Mouse (Mus musculus): ENCODE data around the gene Pdgfb. TPM values are rescaled to one million over a fixed set of nuclear protein-coding genes. Genes with fewer than 3 reads are reported as not detected.

The Pdgfb gene
- polyA plus RNA-seq, 1 experiment from 2014 or later = 2.5 TPM

DNA sequence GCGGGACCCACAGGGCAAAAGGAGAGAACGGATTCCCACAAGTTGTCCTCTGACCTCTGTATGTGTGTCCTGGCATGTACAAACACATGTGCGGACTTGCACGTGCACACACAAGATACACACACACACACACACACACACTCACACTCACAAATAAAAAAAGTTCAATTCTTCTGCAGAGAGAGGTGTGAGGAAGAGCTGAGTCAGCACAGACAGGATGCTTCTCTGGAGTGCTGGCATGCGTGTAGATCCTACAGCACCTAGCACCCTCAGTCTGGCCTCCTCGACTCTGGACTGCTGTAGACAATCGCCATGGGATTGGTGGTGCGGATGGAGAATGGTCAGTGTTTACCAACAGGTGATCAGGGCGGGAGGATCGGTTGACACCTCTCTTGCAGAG lies 29.5 kb upstream of the Pdgfb start:
- Histone ChIP-seq H3K36me3 (replicated peaks; ENCODE audit: control insufficient read depth, insufficient read depth, low read depth, low read length) (no peaks in the 10 kb centered on the region), H3K27me3 (ENCODE audit: control insufficient read depth, insufficient read depth, low read length) (no peaks in the 10 kb centered on the region), H3K9me3 (replicated peaks; ENCODE audit: control insufficient read depth, low read length) (no peaks in the 10 kb centered on the region), H3K9ac (replicated peaks; ENCODE audit: low read length) (no peak overlapping the region), H3K4me3 (ENCODE audit: low read depth, low read length) (no peak overlapping the region), H3K4me1 (ENCODE audit: control insufficient read depth, insufficient read depth, low read length) (no peaks in the 10 kb centered on the region), H3K27ac (replicated peaks; ENCODE audit: low read depth, low read length) (no peak overlapping the region), H3K4me2 (ENCODE audit: low read depth, low read length) (no peak overlapping the region)
- DNase-seq (ENCODE audit: low spot score) = no peak
- whole genome bisulfite sequencing = 87% methylated on average over 10 of the region's 10 CpGs
- no peak for ATAC-seq (replicated peaks; ENCODE audit: insufficient number of reproducible peaks, low FRiP score, low TSS enrichment, low read depth)

DNA sequence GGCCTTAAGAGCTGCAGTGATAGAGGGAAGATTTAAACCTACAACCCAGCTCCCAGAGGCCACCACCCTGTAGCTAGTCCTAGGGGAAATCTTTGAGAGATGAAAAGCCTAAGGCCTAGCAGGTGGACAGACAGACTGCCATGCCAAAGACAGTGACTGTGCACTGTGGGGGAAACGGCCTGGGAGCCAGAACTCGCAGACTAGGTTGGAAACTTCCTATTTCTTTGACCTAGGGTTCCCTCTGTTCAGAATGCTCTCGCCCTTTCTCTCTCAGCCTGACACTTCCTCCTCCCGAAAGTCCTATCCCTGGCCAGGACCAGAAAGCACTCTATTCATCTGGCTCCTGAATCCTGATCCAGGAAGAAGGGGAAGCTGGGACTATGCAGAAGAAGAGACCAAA lies 27.4 kb upstream of the Pdgfb start:
- Histone ChIP-seq H3K4me2 (ENCODE audit: low read depth, low read length) (no peak overlapping the region), H3K36me3 (replicated peaks; ENCODE audit: control insufficient read depth, insufficient read depth, low read depth, low read length) (no peaks in the 10 kb centered on the region), H3K9ac (replicated peaks; ENCODE audit: low read length) (no peak overlapping the region), H3K9me3 (replicated peaks; ENCODE audit: control insufficient read depth, low read length) (no peaks in the 10 kb centered on the region), H3K4me1 (ENCODE audit: control insufficient read depth, insufficient read depth, low read length) (no peaks in the 10 kb centered on the region), H3K4me3 (ENCODE audit: low read depth, low read length) (no peak overlapping the region), H3K27me3 (ENCODE audit: control insufficient read depth, insufficient read depth, low read length) (no peaks in the 10 kb centered on the region), H3K27ac (replicated peaks; ENCODE audit: low read depth, low read length) (no peak overlapping the region)
- ATAC-seq (replicated peaks; ENCODE audit: insufficient number of reproducible peaks, low FRiP score, low TSS enrichment, low read depth) (no peak), DNase-seq (ENCODE audit: low spot score) (no peak)
- 66% methylated on average over 4 of the region's 4 CpGs for WGBS

DNA sequence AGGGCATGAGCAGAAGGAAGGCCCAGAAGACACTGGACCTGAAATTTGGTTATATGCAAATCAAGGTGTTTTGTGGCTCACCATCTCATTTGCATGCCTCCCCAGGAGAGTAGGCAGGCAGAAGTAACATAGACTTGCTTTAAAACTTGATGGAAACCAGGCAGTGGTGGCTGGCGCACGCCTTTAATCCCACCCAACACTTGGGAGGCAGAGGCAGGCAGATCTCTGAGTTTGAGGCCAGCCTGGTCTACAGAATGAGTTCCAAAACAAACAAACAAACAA lies 23.3 kb upstream of the Pdgfb start:
- no peaks in the 10 kb centered on the region for H3K4me1 ChIP-seq (ENCODE audit: control insufficient read depth, insufficient read depth, low read length)
- H3K4me2 ChIP-seq (ENCODE audit: low read depth, low read length) = no peak overlapping the region

GRCm38 (mm10) chr15:80037255-80038109 lies 22.7 kb upstream of the Pdgfb start:
- Histone ChIP-seq H3K4me1 (ENCODE audit: control insufficient read depth, insufficient read depth, low read length) (no peaks in the 10 kb centered on the region), H3K27me3 (ENCODE audit: control insufficient read depth, insufficient read depth, low read length) (no peaks in the 10 kb centered on the region), H3K9ac (replicated peaks; ENCODE audit: low read length) (no peak overlapping the region), H3K9me3 (replicated peaks; ENCODE audit: control insufficient read depth, low read length) (no peaks in the 10 kb centered on the region), H3K4me3 (ENCODE audit: low read depth, low read length) (no peak overlapping the region), H3K36me3 (replicated peaks; ENCODE audit: control insufficient read depth, insufficient read depth, low read depth, low read length) (no peaks in the 10 kb centered on the region), H3K4me2 (ENCODE audit: low read depth, low read length) (no peak overlapping the region), H3K27ac (replicated peaks; ENCODE audit: low read depth, low read length) (no peak overlapping the region)
- 79% methylated on average over 11 of the region's 11 CpGs for WGBS
- DNase-seq (ENCODE audit: low spot score) (no peak), ATAC-seq (replicated peaks; ENCODE audit: insufficient number of reproducible peaks, low FRiP score, low TSS enrichment, low read depth) (no peak)

More for the DNA sequence above, 23.3 kb upstream of the Pdgfb start:
- Histone ChIP-seq H3K27ac (replicated peaks; ENCODE audit: low read depth, low read length) (no peak overlapping the region), H3K27me3 (ENCODE audit: control insufficient read depth, insufficient read depth, low read length) (no peaks in the 10 kb centered on the region), H3K9me3 (replicated peaks; ENCODE audit: control insufficient read depth, low read length) (no peaks in the 10 kb centered on the region), H3K4me3 (ENCODE audit: low read depth, low read length) (no peak overlapping the region), H3K36me3 (replicated peaks; ENCODE audit: control insufficient read depth, insufficient read depth, low read depth, low read length) (no peaks in the 10 kb centered on the region), H3K9ac (replicated peaks; ENCODE audit: low read length) (no peak overlapping the region)
- no peak for DNase-seq (ENCODE audit: low spot score)
- WGBS = 80% methylated on average over 2 of the region's 2 CpGs
- ATAC-seq (replicated peaks; ENCODE audit: insufficient number of reproducible peaks, low FRiP score, low TSS enrichment, low read depth) = no peak

DNA sequence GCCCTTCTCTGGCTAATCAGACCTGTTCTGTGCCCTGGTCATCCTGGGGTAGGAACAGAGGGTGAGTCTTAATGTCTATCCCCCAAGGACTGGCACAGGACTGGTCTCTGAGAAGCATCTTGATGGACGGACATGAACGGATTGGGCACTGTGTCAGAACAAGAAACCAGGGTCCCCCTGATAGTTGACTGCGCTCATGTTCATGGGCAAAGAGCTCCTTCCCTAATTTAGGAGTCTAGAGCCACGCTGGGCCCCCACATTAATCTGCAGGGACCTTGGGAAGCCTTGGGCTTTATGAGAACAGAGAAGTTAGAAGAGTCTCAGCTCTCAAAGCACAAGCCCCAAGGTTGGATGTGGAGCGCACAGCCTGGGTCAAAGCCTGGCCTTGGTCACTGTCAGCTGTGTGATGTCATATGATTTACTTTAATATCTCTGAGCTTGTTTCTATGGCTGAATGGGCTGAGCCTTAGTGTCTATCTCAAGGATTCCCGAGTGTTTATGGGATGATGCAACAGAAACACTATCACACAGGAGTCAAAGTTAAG lies 20.6 kb upstream of the Pdgfb start:
- no peak for DNase-seq (ENCODE audit: low spot score)
- no peak overlapping the region for H3K9ac ChIP-seq (replicated peaks; ENCODE audit: low read length)
- no peaks in the 10 kb centered on the region for H3K27me3 ChIP-seq (ENCODE audit: control insufficient read depth, insufficient read depth, low read length)
- no peak overlapping the region for H3K4me2 ChIP-seq (ENCODE audit: low read depth, low read length)
- no peak overlapping the region for H3K27ac ChIP-seq (replicated peaks; ENCODE audit: low read depth, low read length)
- no peaks in the 10 kb centered on the region for H3K9me3 ChIP-seq (replicated peaks; ENCODE audit: control insufficient read depth, low read length)
- no peaks in the 10 kb centered on the region for H3K4me1 ChIP-seq (ENCODE audit: control insufficient read depth, insufficient read depth, low read length)
- no peaks in the 10 kb centered on the region for H3K36me3 ChIP-seq (replicated peaks; ENCODE audit: control insufficient read depth, insufficient read depth, low read depth, low read length)
- 82% methylated on average over 6 of the region's 6 CpGs for WGBS
- H3K4me3 ChIP-seq (ENCODE audit: low read depth, low read length) = no peak overlapping the region
- ATAC-seq (replicated peaks; ENCODE audit: insufficient number of reproducible peaks, low FRiP score, low TSS enrichment, low read depth) = no peak

DNA sequence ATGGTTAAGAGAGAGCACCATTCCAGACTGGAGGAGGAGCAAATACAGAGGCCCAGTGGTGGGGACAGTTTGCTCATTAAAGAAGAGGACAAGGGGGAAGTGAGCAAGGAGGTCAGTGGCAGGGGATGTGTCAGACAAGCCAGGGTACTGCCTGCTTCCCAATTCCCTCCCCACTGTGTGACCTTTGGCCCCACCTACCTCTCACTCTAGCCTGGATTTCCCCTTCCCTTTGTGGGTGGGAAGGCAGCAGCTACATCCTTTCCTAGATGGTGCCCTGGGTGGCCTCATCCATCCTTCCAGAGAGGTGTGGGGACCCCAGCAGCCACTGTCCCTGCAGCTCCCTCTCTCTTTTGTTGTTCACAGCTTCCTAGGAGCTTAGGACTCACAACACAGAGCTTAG lies 20.1 kb upstream of the Pdgfb start:
- Histone ChIP-seq H3K36me3 (replicated peaks; ENCODE audit: control insufficient read depth, insufficient read depth, low read depth, low read length) (no peaks in the 10 kb centered on the region), H3K4me1 (ENCODE audit: control insufficient read depth, insufficient read depth, low read length) (no peaks in the 10 kb centered on the region), H3K27ac (replicated peaks; ENCODE audit: low read depth, low read length) (no peak overlapping the region), H3K9ac (replicated peaks; ENCODE audit: low read length) (no peak overlapping the region), H3K27me3 (ENCODE audit: control insufficient read depth, insufficient read depth, low read length) (no peaks in the 10 kb centered on the region), H3K4me3 (ENCODE audit: low read depth, low read length) (no peak overlapping the region), H3K4me2 (ENCODE audit: low read depth, low read length) (no peak overlapping the region), H3K9me3 (replicated peaks; ENCODE audit: control insufficient read depth, low read length) (no peaks in the 10 kb centered on the region)
- DNase-seq (ENCODE audit: low spot score) (no peak), ATAC-seq (replicated peaks; ENCODE audit: insufficient number of reproducible peaks, low FRiP score, low TSS enrichment, low read depth) (no peak)

DNA sequence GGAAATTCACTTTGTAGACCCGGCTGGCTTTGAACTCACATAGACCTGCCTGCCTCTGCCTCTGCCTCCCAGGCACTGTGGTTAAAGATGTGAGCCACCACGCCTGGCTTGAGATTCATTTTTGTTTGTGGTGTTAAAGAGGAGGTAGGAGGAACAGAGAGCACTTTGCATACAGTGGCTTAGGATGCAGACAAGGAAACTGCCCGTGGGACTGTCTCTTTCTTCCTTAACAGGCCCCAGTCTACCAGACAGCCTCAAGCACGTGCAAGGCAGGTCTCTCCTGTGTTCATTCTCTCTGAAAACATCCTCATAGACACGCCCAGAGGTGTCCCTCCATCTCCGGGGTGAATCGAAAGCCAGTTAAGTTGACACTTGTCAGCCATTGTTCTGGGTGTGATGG lies 19.6 kb upstream of the Pdgfb start:
- Histone ChIP-seq H3K36me3 (replicated peaks; ENCODE audit: control insufficient read depth, insufficient read depth, low read depth, low read length) (no peaks in the 10 kb centered on the region), H3K9me3 (replicated peaks; ENCODE audit: control insufficient read depth, low read length) (no peaks in the 10 kb centered on the region), H3K4me2 (ENCODE audit: low read depth, low read length) (no peak overlapping the region), H3K27me3 (ENCODE audit: control insufficient read depth, insufficient read depth, low read length) (no peaks in the 10 kb centered on the region), H3K27ac (replicated peaks; ENCODE audit: low read depth, low read length) (no peak overlapping the region), H3K4me3 (ENCODE audit: low read depth, low read length) (no peak overlapping the region), H3K4me1 (ENCODE audit: control insufficient read depth, insufficient read depth, low read length) (no peaks in the 10 kb centered on the region), H3K9ac (replicated peaks; ENCODE audit: low read length) (no peak overlapping the region)
- WGBS = 70% methylated on average over 7 of the region's 7 CpGs
- no peak for DNase-seq (ENCODE audit: low spot score)
- ATAC-seq (replicated peaks; ENCODE audit: insufficient number of reproducible peaks, low FRiP score, low TSS enrichment, low read depth) = no peak

- no peak overlapping the region for H3K4me3 ChIP-seq (ENCODE audit: low read depth, low read length)
- no peaks in the 10 kb centered on the region for H3K4me1 ChIP-seq (ENCODE audit: control insufficient read depth, insufficient read depth, low read length)
- no peak overlapping the region for H3K4me2 ChIP-seq (ENCODE audit: low read depth, low read length)
- no peak overlapping the region for H3K27ac ChIP-seq (replicated peaks; ENCODE audit: low read depth, low read length)
- DNase-seq (ENCODE audit: low spot score) = no peak
- no peaks in the 10 kb centered on the region for H3K36me3 ChIP-seq (replicated peaks; ENCODE audit: control insufficient read depth, insufficient read depth, low read depth, low read length)
- H3K9ac ChIP-seq (replicated peaks; ENCODE audit: low read length) = no peak overlapping the region
- WGBS = 81% methylated on average over 4 of the region's 4 CpGs
- H3K27me3 ChIP-seq (ENCODE audit: control insufficient read depth, insufficient read depth, low read length) = no peaks in the 10 kb centered on the region
- no peaks in the 10 kb centered on the region for H3K9me3 ChIP-seq (replicated peaks; ENCODE audit: control insufficient read depth, low read length)
- ATAC-seq (replicated peaks; ENCODE audit: insufficient number of reproducible peaks, low FRiP score, low TSS enrichment, low read depth) = no peak
Measured at GRCm38 (mm10) chr15:80031133-80031532, 16.4 kb upstream of the Pdgfb start.
